Mouse (Mus musculus): ENCODE measurements around the gene Ube2o.
A peak's percentile ranks its signal among the peaks of the same experiment; 100 is the strongest.

Gene Ube2o

GRCm38 (mm10) chr11:116581376-116581814 is at the start of gene Ube2o:
Ube2o (minus strand) TSS chr11:116581447.
- DNase-seq (ENCODE audit: low read depth): peak; percentile 93

GRCm38 (mm10) chr11:116630171-116630965 is 49.1 kb upstream of the Ube2o start:
- no peak for DNase-seq (ENCODE audit: low read depth)

GRCm38 (mm10) chr11:116629472-116629871 is 48.2 kb upstream of the Ube2o start:
- no peak for DNase-seq (ENCODE audit: low read depth)

- peak; percentile 94 for DNase-seq (ENCODE audit: low read depth)
Observed at GRCm38 (mm10) chr11:116628712-116629111, 47.5 kb upstream of the Ube2o start.

- peak; percentile 73 for DNase-seq (ENCODE audit: low read depth)
Observed at GRCm38 (mm10) chr11:116627072-116628020, 46.1 kb upstream of the Ube2o start.

- DNase-seq (ENCODE audit: low read depth): no peak
Observed at GRCm38 (mm10) chr11:116626299-116627071, 45.2 kb upstream of the Ube2o start, which contains the start of gene Rhbdf2. Rhbdf2 (minus strand) TSS chr11:116627019.

GRCm38 (mm10) chr11:116625081-116626000 is 44.1 kb upstream of the Ube2o start:
- DNase-seq (ENCODE audit: low read depth): peak; percentile 59

GRCm38 (mm10) chr11:116624131-116624832 is 43.0 kb upstream of the Ube2o start:
- peak; percentile 90 for DNase-seq (ENCODE audit: low read depth)

GRCm38 (mm10) chr11:116623281-116624124 is 42.3 kb upstream of the Ube2o start:
- peak; percentile 42 for DNase-seq (ENCODE audit: low read depth)

- peak; percentile 90 for DNase-seq (ENCODE audit: low read depth)
Observed at GRCm38 (mm10) chr11:116621258-116621704, 40.0 kb upstream of the Ube2o start.

GRCm38 (mm10) chr11:116620559-116621253 is 39.5 kb upstream of the Ube2o start:
- DNase-seq (ENCODE audit: low read depth): no peak

- DNase-seq (ENCODE audit: low read depth): no peak
Observed at GRCm38 (mm10) chr11:116620073-116620472, 38.8 kb upstream of the Ube2o start.

- DNase-seq (ENCODE audit: low read depth): no peak
Observed at GRCm38 (mm10) chr11:116619561-116619960, 38.3 kb upstream of the Ube2o start.

- no peak for DNase-seq (ENCODE audit: low read depth)
Observed at GRCm38 (mm10) chr11:116619156-116619555, 37.9 kb upstream of the Ube2o start.

- DNase-seq (ENCODE audit: low read depth): no peak
Observed at GRCm38 (mm10) chr11:116618666-116619065, 37.4 kb upstream of the Ube2o start.

- peak; percentile 86 for DNase-seq (ENCODE audit: low read depth)
Observed at GRCm38 (mm10) chr11:116617641-116618040, 36.4 kb upstream of the Ube2o start.

GRCm38 (mm10) chr11:116616438-116617118 is 35.3 kb upstream of the Ube2o start:
- peak; percentile 18 for DNase-seq (ENCODE audit: low read depth)
